Mouse (Mus musculus) c-Kit-positive CD71-positive TER-119-negative erythroid progenitor cells, embryonic 14.5 days (primary cell): ENCODE data around the gene Braf.
A peak's percentile ranks its signal among the peaks of the same experiment; 100 is the strongest.
"Not testable (repeated sequence)": the region's sequence is repeated elsewhere in the genome, so short reads cannot be mapped to it uniquely, and the experiment has no call there.

Experiments used
- DNase-seq: peaks from one replicate; pipeline ENCODE4 v3.0.0-alpha.2; 2013; ENCODE audit warnings: low read depth

Gene Braf

DNA sequence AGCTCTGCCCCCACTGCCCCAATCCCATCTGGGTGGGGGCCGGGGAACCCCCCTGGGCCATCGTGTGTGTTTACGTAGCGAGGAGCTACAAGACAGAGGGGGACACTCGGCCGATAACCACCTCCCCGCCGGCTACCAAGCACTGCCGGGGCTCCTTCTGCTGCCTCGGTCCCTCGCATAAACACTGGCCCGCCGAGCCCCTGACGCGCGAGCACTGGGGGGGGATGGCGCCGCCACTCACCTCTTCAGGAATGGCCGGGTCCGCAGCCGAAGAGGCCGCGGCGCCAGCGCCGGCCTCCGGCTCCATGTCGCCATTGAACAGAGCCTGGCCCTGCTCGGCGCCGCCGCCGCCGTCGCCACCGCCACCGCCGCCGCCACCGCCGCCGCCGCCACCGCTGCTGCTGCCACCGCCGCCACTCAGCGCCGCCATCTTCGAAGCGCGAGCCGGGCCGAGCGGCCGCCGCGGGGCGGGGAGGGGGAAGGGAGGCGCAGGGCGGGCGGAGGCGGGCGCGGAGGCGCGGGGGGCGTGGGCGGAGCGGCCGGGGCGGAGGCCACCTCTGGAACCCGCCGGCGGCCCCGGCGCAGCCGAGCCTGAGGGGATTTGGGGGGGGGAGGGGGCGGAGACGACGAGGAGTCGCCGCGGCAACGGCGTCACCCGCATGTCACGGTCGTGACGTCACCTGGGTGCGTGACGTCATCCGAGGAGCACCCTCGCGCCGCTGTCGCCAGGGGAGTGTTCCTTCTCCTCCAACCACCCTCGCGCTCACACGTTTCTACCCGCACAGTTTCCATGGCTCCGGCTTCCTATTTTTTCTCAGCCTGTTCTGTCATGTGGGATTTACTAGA, at the start of gene Braf:
TSS of gene Braf (minus strand) at position 598 of the 846 bp plus-strand sequence.
- DNase-seq = peak; percentile 77

DNA sequence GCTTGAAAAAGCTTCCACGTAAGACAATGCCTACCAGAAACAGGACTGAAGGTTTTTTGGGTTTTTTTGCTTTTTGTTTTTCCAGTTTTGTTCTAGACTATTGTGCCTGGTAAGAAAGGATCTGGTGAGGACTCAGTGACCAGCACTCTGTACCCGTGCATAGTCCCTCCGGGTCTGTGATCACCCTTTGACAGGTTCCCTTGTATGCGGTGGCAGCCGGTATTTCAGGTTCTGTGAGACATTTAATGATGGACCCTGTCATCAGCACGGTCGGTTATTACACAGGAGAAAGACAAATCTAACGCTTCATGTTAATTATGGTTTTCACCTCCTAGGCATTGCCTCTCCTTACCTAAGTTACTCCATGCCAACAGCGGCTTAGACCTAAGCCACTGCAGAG, 49.8 kb upstream of the Braf start:
- no peak for DNase-seq

DNA sequence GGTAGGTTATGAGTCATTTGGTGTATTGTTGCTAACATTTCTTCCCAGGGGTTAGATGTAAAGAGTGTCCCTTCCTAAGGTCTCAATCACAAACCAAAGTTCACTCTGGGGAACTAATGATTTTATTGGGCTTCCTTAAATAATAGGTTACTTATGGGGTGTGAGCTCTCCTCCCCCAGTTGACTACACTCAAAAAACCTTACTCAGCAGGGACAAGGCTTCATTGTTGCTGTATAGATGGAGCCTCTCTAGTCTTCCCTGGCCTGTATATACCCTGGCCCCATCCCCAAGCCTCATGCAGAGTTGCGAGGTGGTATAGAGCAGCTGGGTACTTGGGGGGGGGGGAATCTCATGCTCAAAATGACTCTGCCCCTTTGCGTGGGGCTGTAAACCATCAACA, 32.0 kb upstream of the Braf start:
- DNase-seq = no peak

DNA sequence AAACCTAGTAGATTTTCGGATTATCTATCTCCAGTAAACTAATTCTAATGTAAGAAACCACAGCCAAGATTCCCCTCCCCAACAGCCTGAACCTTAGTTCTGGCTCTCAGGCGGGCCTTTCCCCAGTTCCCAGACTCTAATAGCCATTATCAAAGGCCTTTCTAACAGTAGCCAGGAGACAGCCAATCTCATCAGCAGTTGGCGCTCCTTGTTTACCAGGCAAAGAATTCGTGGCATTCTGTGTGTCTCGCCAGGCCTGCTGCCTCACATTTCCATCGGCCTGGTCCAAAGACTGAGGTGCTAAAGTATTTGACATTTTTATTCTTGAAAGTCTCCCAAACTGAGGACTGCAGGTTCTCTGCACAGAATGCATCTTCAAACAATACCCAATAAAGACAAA, 24.6 kb upstream of the Braf start:
- DNase-seq = no peak

DNA sequence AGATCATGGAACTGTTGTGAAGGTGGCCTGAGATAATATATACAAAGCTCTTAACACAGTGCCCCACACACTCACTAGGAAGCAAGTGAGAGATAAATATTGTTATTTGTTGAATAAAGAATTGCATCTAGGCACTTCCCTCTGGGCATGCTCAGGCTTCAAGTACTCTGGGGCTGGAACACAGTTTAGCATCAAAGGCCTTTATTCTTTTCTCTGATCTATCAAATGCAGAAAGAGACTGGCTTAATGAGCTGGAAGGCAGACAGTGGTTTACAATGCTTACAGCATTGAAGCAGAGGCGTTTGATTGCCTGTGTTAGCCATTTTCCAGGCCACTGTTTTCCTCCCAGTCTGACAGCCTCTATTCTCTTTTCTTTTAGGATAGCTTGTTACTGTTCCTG, 21.8 kb upstream of the Braf start:
- DNase-seq = no peak

DNA sequence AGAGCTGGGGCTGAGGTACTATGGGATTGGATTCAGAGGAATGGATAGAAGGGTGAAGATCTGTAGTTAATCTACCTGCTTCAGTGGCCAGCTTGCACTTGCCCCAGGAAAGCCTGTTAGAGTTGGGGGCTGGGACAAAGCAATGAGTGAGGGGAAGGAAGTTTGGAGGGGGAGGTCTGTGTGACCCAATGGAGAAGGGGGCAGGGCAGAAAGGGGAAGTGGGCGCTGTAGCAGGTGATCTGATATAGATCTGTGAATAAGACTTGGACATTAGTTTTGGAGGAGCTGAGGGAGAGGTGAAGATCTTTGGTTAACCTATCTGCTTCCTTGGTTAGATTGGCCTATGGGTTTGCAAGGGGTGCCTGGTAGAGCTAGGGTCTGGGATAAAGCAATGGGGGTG, 20.2 kb upstream of the Braf start:
- no peak for DNase-seq

DNA sequence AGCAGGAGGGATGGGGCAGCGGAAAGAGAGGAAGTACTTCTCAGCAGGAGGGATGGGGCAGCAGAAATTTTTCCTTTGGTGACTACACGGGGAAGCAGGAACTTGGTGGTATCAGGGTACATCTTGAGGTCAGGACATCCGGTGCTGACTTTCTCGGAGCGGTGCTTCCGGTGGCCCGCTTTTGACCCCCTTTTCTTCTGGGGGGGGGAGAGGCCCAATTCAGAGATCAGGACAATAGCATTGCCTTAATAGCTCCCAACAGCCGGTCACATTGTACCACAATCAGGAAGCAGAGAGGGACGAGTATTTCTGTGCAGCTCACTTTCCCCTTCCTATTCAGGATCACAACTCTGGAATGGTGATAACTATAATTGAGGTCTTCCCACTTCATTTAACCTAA, 14.4 kb upstream of the Braf start:
- not testable (repeated sequence) for DNase-seq

DNA sequence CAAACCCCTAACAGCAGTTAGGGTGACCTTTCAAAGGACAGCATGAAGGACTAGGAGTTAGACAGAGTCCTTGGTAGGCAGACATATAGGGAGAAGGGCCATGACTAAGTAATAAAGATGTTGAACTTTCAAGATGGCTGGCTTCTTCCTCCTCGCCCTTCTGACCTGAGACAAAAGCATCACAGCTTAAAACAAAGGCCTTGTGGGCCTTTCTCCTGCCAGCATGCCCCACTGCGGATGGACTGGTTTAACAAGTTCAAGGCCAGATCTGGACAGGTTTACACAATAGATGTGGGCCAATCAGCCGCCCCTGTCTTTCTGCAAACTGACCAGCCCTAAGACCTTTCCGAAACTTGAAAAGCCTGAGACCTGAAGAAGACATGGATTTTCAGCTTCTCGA, 2.8 kb upstream of the Braf start:
- DNase-seq = no peak

DNA sequence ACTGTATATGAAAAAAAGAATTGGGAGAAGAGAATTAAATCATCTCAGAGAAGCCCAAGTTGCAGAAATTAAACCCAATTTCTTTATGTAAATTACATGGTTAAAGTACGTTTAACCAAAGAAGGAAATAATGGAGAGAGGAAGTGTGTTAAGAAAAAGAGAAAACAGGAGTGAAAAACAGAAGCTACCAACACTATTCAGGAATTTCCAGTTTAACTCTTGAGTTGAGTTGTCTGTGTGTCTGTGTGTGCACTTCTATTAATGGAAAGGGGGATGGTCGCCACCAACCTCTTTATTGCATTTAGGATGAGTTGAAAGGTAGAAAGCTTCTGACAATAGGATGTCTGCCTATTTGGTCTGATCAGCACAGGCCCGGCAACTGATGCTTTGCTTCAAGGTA, 886 bp upstream of the Braf start:
- DNase-seq = no peak

DNA sequence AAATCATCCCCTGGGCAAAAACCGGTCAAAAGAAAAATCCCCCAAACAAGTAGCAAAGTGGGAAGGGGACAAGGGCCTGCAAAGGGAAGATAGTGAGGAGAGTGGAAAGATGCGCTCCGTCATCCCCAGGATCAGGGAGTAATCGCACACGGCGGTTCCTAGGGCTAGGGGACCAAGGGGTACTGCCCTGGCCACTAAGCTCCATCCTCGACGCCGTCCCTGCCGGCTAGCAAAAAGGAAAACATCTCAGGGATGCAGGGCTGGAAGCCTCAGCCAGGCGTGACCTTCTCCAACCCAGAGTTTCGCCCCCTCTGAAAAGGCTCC, 759 bp downstream of the Braf start:
- peak; percentile 21 for DNase-seq

DNA sequence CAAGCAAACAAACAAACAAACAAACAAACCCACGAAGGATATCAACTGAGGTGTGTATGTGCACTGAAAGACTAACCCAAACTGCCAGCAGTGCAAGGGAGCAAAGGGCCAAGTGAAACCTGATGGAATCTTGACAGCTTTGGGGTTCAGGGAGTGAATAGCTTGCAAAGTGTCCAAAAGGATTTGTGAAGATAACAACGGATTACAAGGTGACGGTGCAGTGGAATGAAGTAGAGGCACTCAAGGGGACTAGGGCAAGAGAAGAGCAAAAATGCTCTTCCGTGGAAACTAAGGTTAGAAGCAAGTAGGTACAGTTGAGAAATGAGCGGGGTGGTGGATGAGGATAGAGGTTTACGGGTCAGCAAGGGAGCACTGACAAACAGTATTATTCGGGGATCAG, 1.2 kb downstream of the Braf start:
- DNase-seq = peak; percentile 8

DNA sequence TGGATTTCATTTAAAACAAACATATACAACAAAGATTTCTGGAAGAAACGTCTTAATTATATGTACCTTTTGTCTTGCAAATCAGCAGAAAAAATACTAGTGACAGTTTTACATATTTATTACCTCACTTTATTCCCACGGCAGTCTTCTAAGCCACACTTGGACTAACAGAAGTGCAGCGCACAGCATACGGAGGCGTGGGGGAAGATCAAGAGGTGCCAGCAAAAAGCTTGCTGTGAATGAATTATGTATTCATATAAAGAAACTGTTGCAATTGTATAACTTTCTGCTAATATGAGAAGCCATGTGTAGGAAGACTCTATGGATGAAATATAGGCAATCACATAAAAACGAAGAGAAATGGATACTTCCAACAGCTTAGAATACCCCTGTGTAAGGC, 6.7 kb downstream of the Braf start:
- no peak for DNase-seq

DNA sequence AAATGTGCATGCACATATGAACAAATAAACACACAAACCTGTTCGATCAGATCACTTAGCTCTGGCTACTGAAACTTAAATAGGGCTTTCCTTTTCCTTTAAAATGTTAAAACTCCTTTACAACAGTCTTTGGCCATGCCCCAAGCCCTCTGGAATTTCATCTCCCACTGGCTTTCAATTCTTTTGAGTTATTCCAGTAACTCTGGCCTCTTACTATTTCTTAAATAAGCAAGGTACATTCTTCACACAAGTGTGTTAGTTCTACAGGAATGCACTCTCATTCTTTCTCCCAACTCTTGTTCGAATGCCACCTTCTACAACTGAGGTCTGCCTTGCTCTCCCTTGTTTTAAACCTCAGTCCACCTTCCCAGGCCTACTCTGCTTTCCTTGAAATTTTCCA, 8.2 kb downstream of the Braf start:
- no peak for DNase-seq

DNA sequence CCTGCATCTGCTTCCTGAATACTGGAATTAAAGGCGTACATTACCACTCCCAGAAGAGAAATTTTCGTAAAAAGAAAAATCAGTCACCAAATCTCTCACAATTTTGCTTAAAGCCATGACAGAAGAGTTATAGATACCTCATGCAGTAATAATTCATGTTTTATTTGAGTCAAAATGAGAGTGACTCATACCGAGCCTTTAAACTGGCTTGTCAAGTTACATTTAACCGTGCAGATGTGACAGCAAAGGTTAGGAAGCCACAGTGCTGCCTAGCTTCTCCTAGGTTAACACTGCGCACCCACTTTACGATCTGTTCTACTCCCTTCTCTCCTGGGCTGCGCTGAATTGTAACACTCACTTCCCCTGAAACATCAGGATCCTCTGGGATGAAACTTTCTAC, 10.9 kb downstream of the Braf start:
- no peak for DNase-seq

DNA sequence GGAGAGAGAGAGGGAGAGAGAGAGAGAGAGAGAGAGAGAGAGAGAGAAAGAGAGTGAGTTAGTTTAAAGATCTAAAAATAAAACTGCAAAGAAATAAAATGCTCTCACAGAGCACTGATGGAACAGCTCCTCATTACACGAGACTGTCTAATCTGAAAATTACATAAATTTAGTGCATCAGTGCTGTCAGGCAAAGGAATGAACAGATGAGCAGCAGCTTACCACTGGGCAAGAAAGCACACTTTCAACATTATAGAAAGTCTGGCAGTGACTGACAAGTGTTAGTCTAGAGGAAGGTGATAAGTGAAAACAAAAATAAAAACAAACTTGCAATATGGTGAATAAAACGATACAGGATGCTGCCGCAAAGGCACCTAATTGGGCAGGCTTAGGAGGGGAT, 11.9 kb downstream of the Braf start:
- DNase-seq = no peak

DNA sequence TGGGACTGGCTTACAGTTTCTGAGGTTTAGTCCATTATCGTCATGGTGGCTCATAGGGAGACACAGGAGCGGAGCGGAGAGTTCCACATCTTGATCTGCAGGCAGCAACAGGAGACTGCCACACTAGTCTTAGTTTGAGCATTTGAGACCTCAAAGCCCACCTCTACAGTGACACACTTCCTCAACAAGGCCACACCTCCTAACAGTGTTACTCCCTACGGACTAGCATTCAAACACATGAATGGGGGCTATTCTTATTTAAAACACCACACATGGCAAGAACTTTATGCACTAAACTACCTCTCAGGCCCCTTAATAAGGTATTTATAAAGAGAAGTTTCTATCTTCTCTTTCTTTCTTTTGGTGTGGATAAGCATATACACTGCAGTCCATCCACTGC, 19.6 kb downstream of the Braf start:
- no peak for DNase-seq

DNA sequence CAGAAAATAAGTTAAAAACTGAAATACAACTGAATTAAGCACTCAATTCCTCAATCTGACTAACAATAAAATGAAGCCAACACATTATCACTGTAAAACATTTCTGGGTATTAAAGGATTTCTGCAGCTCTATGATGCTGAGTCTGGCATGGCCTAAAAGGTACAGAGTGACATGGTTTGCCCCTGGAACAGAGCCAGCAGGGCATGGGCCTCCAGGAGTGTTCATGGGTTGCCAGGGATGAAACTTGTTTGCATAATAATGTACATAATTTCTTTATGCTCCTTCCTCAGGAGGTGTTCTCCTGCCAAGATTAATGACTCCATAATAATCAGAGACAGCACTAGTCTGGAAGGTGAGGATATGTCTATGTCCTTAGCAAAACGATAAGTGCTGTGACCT, 32.1 kb downstream of the Braf start:
- DNase-seq = no peak

DNA sequence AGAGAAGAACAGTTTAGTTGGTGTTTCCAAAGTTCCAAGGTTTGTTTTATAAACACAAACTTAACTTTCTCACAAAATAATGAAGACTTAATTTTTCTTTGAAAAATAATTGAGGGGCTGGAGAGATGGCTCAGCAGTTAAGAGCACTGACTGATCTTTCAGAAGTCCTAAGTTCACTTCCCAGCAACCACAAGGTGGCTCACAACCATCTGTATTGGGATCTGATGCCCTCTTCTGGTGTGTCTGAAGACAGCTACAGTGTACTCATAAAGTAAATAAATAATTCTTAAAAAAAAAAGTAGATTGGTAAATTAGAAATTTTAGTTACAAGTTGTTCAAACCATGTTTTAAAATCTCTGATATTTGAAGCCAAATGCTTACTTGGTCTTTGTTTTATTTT, 38.4 kb downstream of the Braf start:
- not testable (repeated sequence) for DNase-seq

DNA sequence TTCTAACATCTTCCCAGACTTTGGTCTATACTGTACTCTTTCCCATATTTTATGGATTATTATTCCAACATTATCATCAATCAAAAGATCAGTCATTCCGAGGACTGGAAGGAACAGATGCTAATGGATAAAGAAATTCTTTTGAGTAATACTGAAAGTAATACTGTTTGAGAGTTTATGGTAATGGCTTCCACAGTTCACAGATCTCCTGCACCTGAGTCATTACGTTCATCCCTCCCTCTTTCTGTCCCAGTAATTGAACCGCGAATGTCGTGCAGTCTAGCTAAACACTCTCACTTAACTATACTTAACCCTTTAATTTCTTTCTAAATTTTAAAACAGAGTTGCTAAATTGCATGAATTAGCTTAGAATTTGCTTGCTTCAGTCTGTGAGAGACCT, 43.5 kb downstream of the Braf start:
- DNase-seq = no peak

DNA sequence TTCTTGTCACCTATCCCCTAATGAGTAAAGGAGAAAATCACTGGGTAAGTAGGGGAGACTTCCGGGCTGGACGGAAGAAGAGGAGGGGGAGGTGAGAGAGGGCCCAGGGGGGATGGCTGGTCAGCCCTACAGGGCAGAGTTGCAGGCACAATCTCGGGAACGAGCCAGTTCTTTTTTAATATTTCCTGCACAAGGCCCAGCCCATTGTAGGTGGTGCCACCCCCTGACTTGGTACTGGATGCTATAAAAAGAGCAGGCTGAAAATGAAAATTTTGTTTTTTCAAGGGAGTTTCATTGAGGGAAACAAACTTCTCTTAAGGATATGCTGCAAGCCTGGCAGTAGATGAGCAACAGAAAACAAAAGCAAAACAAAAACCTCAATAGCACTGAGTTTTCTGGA, 44.7 kb downstream of the Braf start:
- DNase-seq = no peak

DNA sequence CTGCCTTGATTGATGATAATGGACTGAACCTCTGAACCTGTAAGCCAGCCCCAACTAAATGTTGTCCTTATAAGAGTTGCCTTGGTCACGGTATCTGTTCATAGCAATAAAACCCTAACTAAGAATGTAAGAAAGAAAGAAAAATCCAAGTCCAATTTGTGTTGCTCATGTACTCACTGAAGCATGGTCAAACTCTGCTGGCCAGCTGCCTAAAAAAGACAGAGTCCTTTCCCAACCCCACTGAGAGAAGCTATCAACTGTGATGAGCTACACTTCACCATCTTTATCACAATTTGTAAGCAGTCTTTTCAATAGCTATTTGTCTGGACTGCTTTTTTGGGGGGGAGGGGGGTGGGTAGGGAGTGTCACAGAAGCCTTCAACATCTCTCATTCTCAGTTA, 47.0 kb downstream of the Braf start:
- no peak for DNase-seq

DNA sequence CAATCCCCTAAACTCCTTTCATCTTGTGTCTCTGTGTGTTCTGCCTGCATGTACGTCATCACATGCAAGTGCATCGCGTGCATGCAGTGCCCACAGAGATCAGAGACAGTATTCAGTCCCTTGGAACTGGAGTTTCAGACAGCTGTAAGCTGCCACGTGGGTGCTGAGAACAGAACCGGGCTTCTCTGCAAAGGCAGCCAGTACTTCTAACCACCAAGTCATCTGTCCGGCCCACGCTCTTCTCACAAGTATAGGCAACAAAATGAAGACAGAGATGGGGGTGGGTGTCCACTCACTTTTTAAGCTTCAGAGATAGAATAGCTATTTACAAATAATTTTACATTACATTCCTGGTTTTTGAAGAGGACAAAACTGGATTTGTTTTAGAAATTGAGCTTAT, 50.2 kb downstream of the Braf start:
- DNase-seq = no peak

DNA sequence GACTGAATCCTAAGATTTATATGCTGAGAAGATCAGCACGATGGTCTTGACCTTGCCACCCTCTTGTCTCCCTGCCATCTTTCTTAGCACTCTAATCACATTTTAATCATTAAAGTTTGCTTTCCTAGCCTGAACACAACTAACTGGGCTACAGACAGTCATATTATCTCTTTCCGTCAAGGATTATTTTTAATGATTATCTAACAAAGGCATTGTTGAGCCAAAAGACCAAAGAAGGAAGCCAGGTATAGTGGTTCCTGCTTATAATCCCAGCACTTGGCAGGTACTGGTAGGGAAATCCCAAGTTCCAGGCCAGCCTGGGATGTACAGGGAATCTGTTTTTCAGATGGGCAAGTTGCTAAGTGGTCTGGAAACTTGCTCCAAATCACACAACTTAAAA, 114.0 kb downstream of the Braf start:
- DNase-seq = no peak

DNA sequence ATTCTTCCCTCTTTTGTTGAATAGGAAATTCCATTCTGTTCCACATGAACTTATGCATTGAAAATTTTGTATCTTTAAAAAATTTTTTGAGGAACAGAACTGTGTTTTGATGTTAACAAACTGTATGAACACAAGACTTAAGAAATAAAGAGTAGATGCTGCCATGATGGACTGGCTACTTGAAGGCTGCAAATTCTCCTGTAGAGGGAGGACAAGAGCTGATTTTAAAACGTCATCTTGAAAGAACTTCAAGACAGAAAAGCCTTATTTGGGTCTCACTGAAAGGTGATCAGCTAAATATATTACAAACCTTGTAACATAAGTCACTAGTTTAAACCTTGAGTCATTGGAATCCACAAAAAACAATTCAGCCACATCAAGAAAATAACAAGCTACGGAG, 115.1 kb downstream of the Braf start:
- DNase-seq = no peak

DNA sequence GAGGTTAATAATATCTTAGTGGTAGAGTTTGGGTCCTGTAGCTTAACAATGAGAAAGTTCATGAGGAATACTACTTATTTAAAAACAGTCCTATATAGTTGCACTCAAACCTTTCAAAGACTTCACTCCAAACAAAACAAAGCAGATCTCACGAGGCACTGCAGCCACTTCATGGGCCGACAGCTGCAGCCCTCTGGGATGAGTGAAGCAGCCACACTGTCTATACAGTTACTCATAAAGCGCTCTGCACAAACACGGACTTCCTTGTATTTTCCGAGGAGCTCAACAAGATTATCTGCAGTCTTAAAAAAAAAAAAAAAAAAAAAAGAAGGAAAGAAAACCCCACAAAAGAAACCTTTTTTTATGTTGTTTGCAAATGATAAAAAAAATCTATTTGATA, 117.9 kb downstream of the Braf start:
- DNase-seq = no peak
